Mouse (Mus musculus): ENCODE results near the gene Lmntd1.
"Not testable (repeated sequence)": the region's sequence is repeated elsewhere in the genome, so short reads cannot be mapped to it uniquely, and the experiment has no call there.

Lmntd1 gene

DNA sequence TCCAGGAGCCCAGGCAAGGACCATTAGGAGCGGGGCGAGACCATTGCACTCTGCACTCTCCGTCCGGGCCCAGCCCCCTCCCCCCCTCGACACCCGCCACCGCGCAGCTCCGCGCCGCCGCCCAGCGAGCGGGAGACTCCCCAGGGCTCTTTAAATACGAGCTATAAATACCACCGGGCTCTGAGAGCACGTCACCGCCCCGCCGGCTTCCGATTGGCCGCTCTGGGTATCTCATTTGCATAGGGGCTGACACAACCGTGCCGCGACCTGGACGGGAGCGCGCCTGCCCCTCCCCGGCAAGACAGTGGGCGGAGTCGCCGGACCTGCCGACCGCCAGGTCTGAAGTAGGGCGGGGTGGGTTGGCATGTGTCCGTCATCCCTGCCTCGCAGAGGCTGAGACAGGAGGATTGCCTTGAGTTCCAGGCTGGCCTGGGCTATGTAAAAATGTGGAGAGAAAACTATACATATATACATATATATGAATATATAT is 273.4 kb downstream of the Lmntd1 start:
- DNase-seq = peak; percentile 98 to 99

- DNase-seq = peak; percentile 87
Observed at GRCm38 (mm10) chr6:145339956-145340656, 274.0 kb downstream of the Lmntd1 start.

DNA sequence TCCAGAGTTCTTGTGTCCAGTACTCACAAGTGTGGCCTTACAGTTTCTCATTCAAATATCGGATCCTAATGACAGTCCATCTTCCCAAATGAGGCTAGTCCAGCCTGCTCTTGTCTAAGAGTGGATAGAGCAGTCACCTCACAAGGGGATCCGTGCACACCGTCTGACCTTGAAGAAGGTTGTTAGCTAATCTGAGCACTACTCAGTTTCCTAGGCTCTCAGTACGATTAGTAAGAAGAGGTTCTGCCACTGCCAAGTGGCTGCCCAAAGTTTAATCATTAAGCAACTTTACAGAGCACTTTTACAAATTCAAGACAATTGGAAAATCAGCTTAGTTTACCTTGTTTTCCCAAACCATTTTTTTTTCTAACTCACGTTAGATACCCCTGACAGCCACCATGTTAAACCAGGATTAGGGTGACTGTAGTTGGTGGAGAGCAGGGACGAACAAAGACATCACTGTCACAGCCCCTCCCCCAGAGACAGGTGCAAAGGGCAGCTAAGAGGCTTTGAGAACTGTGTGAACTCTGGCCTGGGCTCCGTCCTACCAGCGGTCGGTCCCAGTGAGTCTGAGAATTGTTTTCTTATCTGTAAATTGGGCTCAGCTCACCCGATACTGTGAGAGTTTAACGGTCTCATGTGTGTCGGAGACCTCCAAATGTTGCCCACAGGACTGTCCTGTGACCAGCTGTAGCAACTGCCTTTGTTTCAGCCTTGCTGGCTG is 275.4 kb downstream of the Lmntd1 start:
- peak in 1 of 2 experiments; percentile 17 for DNase-seq

GRCm38 (mm10) chr6:145337521-145337920 is 276.6 kb downstream of the Lmntd1 start:
- DNase-seq = not testable (repeated sequence)

DNA sequence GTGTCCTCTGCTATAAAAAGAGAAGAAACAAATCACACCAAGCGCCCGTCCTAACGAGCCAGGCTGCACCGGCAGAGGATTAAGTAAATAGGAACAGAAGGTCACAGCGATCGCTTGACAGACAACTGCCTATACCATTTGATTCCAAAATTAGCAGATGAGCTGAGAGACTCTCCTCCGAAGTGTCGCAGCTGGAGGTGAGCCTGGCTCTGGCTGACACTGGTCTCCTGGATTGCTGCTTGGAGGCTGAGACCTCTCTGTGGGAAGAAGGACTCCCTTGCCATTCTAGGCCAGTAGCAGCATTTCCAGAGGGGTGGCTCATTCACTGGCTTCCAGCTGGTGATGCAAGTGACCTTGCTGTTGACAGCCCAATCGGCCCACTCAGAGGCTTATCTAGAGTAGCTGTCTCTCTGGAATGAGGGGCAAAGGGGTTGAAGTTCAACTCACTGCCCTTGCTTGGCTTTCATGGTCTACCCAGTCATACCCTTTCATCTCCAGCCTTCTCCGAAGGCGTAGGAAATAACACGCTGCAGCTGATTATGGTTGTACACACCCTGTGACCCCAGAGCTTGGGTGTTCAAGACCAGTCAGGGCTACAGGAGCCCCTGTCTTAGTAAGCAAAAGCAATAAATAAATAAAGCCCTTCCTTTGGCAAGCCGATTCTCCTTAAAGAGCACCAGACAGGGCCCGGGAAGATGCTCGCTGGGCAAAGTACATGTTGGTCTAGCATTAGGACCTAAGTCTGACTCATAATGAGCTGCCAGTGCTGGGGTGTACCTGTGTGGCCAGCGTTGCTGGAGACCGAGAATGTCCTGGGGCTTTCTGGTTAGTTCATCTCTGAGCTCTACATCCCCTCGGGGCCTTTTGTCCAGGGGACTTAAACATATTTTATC is 278.0 kb downstream of the Lmntd1 start:
- DNase-seq = no peak

DNA sequence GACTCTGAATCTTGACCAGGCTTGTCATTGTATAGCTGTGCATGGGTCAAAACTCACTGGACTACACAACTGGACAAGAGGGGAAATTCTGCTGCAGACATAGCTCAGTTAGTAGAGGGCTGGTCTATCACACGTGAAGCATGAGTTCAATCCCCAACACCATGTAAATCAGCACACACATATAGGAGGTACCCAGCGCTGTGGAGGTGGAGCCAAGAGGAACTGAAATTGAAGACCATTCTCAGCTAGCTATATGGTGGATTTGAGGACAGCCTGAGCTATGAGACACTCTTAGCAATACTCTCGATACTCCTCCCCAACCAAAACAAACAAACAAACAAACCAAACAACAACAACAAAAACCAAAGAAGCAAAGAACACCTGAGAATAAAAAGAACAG is 279.9 kb downstream of the Lmntd1 start:
- no peak for DNase-seq

DNA sequence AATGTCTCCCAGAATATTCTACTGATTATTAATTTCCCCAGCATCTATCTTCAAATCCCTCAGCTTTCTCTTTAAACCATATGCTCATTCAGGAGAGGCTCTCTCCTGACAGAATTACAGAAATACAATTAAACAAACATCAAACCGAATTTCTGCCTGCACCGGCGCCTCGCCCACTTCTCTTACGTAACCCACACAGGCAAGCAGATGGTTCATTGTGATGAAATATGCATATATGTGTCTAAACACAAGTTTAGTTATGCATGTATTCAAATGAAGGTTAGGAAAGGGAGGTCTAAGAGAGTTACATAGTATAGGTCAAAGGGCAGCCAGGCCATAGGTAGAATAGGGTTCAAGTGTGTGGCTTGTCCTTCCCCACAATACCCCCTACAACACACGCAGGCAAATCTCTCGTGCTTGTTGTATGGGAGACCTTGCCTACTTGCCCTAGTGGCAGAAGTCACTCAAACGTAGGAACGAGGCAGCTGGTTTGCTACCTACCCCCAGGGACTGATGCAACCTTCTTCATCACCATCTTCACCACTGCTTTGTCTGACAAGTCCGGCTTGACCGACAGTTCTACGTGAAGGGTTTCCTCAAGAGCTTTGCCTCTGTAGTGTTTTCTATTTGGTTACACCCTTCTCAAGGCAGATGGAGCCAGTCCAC is 287.8 kb downstream of the Lmntd1 start:
- no peak for DNase-seq

DNA sequence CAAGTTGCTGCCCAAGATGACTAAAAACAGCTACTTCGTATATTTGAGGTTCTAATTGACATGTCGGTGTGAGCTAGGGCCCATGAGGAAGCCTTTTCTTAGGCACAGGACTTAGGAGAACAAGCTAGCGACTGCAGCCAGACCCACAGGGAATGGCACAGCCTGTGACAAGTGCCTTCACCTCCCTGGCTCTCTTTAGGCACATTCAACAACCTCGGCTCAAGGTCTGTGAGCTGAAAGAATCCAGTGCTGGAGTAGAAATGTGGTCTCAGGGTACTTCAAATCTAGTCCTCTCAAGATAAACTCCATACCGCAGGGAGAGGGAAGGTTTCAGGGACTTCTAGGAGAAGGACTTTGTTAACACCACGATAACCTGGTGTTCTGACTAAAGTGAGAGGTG is 289.0 kb downstream of the Lmntd1 start:
- no peak for DNase-seq

- DNase-seq = peak; percentile 43 to 54
Observed at GRCm38 (mm10) chr6:145324470-145324869, 289.6 kb downstream of the Lmntd1 start.

DNA sequence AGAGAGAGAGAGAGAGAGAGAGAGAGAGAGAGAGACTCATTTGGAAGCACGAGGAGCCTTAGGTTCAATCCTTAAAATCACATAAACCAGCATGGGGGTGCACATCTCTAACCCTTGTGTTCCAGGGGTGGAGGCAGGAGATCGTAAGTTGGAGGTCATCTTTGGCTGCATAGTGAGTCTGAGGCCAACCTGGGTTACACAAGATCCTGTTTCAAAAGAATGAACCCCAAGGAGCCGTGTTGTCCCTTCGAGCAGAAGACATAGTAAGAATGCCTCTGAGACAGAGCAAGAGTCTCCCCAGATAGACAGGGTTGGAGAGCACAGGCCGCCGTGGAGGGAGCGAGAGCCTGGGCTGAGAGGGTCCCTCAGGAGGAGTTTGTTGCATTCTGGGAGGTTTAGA is 291.9 kb downstream of the Lmntd1 start:
- no peak for DNase-seq

- DNase-seq = no peak
Observed at GRCm38 (mm10) chr6:145320156-145320555, 294.0 kb downstream of the Lmntd1 start.

Data from lung, postnatal 4 days (tissue).